Mouse (Mus musculus): ENCODE measurements around the gene Arhgef10l. TPM values are rescaled to one million over a fixed set of nuclear protein-coding genes. Genes with fewer than 3 reads are reported as not detected.

Gene Arhgef10l
- polyA plus RNA-seq, 1 experiment, result 34.7 TPM

DNA sequence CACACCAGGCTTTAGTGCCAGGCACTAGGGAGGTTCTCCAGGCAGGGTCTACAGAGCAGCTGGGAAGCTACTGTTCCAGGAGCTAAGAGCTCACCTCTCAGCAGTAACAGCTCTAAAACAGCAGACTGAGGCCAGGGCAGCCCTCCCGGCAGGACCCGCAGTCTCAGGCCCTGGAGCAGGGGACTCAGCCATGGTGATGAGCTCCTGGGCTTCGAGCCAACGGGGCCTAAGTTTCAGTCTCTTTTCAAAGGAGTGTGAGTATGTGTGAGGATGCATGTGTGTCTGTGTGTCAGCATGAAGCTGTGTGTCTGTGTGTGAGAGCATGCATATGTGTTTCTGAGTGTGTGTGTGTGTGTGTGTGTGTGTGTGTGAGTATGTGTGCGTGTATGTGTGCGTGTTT, 60.6 kb downstream of the Arhgef10l start:
- no peak overlapping the region for H3ac ChIP-seq (ENCODE audit: control insufficient read depth, insufficient read length)
- H3K36me3 ChIP-seq (ENCODE audit: control insufficient read depth, insufficient read depth), result peaks cover 5% of the 10 kb centered on the region
- no peak overlapping the region for H3K4me3 ChIP-seq
- no peak overlapping the region for H3K4me2 ChIP-seq (ENCODE audit: low read depth)
- H3K27me3 ChIP-seq (ENCODE audit: control insufficient read depth, insufficient read depth, insufficient read length), result no peaks in the 10 kb centered on the region
- no peak for TF ChIP-seq E2F4 (IDR thresholded peaks at IDR 0.05; ENCODE audit: insufficient read depth)
- TF ChIP-seq POLR2AphosphoS2 (IDR thresholded peaks at IDR 0.05; ENCODE audit: insufficient read length, low read depth), result no peak
- no peak for TF ChIP-seq MYOD1 (IDR thresholded peaks at IDR 0.05; ENCODE audit: control insufficient read depth in 1 of 3, insufficient read length in 2 of 3, low read depth in 2 of 3)
- TF ChIP-seq CEBPB (IDR thresholded peaks at IDR 0.05; ENCODE audit: insufficient read depth, poor library complexity, severe bottlenecking), result no peak
- TF ChIP-seq MAX (IDR thresholded peaks at IDR 0.05; ENCODE audit: low read depth), result no peak
- no peak for TF ChIP-seq POLR2A (IDR thresholded peaks at IDR 0.05; ENCODE audit: insufficient read length, low read depth)
- TF ChIP-seq TCF3 (IDR thresholded peaks at IDR 0.05; ENCODE audit: insufficient read length, low read depth), result no peak
- TF ChIP-seq SRF (IDR thresholded peaks at IDR 0.05; ENCODE audit: control insufficient read depth, insufficient read length, low read depth), result no peak
- H3K79me2 ChIP-seq (ENCODE audit: control insufficient read depth, insufficient read depth), result no peaks in the 10 kb centered on the region

DNA sequence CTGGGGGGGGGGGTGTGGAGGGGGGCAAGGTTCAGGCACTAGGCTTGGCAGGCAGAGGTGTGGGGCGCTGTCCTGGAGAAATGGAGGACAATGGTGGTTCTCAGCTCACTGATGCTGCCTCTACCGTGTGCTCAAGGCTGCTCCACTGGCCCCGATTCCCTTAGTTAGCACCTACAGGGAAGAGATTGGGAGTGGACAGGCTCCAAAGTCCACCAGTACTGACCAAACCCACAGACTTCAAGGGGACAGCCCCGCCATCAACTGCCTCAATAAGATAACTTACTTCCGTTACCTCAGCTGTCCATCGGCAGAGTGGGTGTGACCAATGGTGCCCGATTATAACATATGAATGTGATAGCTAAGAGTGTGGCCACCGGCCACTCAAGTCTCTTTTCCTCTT, 61.3 kb downstream of the Arhgef10l start:
- H3K4me2 ChIP-seq (ENCODE audit: low read depth), result no peak overlapping the region
- no peaks in the 10 kb centered on the region for H3K27me3 ChIP-seq (ENCODE audit: control insufficient read depth, insufficient read depth, insufficient read length)
- peaks cover 2% of the 10 kb centered on the region for H3K36me3 ChIP-seq (ENCODE audit: control insufficient read depth, insufficient read depth)
- no peaks in the 10 kb centered on the region for H3K79me2 ChIP-seq (ENCODE audit: control insufficient read depth, insufficient read depth)
- H3K4me3 ChIP-seq, result no peak overlapping the region
- no peak for TF ChIP-seq USF1 (IDR thresholded peaks at IDR 0.05; ENCODE audit: low read depth)
- no peak for TF ChIP-seq TCF12 (IDR thresholded peaks at IDR 0.05; ENCODE audit: insufficient read depth, poor library complexity, severe bottlenecking)
- no peak for TF ChIP-seq POLR2AphosphoS2 (IDR thresholded peaks at IDR 0.05; ENCODE audit: insufficient read length, low read depth)
- no peak for TF ChIP-seq REST (IDR thresholded peaks at IDR 0.05; ENCODE audit: insufficient read depth, insufficient read length)
- TF ChIP-seq E2F4 (IDR thresholded peaks at IDR 0.05; ENCODE audit: insufficient read depth), result no peak
- TF ChIP-seq MAX (IDR thresholded peaks at IDR 0.05; ENCODE audit: low read depth), result no peak
- no peak for TF ChIP-seq MYOG (IDR thresholded peaks at IDR 0.05; ENCODE audit: control insufficient read depth in 1 of 3, insufficient read depth in 1 of 3, insufficient read length in 2 of 3, low read depth in 2 of 3)
- no peak overlapping the region for H3ac ChIP-seq (ENCODE audit: control insufficient read depth, insufficient read length)

DNA sequence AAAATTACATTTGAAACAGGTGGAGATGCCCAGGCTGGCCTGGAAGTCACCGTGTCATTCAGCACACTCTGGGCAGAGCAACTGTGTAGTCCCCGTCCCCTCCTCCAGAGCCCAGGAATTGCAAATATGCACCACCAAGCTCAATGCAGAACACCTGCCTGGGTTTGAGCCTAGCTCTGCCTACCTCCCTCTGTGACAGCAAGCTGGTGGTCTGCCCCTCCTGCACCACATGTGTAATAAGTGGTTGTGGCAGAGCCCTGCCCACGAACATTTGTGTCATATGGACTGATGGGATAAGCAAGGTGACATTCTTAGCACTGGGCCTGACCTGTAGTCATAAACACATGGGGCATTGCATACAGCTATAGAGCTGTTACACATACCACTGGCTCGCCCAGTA, 63.8 kb downstream of the Arhgef10l start:
- no peaks in the 10 kb centered on the region for H3K36me3 ChIP-seq (ENCODE audit: control insufficient read depth, insufficient read depth)
- H3K4me2 ChIP-seq (ENCODE audit: low read depth), result no peak overlapping the region
- no peaks in the 10 kb centered on the region for H3K27me3 ChIP-seq (ENCODE audit: control insufficient read depth, insufficient read depth, insufficient read length)
- H3K79me2 ChIP-seq (ENCODE audit: control insufficient read depth, insufficient read depth), result no peaks in the 10 kb centered on the region
- H3K4me3 ChIP-seq, result no peak overlapping the region
- peak; percentile 45 for TF ChIP-seq TCF12 (IDR thresholded peaks at IDR 0.05; ENCODE audit: insufficient read depth, poor library complexity, severe bottlenecking)
- TF ChIP-seq TCF3 (IDR thresholded peaks at IDR 0.05; ENCODE audit: insufficient read length, low read depth), result peak; percentile 74
- peak in 1 of 3 experiments; percentile 81 for TF ChIP-seq MYOD1 (IDR thresholded peaks at IDR 0.05; ENCODE audit: control insufficient read depth in 1 of 3, insufficient read length in 2 of 3, low read depth in 2 of 3)
- TF ChIP-seq USF1 (IDR thresholded peaks at IDR 0.05; ENCODE audit: low read depth), result no peak
- peak in 2 of 3 experiments; percentile 83 to 98 for TF ChIP-seq MYOG (IDR thresholded peaks at IDR 0.05; ENCODE audit: control insufficient read depth in 1 of 3, insufficient read depth in 1 of 3, insufficient read length in 2 of 3, low read depth in 2 of 3)
- TF ChIP-seq REST (IDR thresholded peaks at IDR 0.05; ENCODE audit: insufficient read depth, insufficient read length), result no peak
- H3ac ChIP-seq (ENCODE audit: control insufficient read depth, insufficient read length), result no peak overlapping the region

DNA sequence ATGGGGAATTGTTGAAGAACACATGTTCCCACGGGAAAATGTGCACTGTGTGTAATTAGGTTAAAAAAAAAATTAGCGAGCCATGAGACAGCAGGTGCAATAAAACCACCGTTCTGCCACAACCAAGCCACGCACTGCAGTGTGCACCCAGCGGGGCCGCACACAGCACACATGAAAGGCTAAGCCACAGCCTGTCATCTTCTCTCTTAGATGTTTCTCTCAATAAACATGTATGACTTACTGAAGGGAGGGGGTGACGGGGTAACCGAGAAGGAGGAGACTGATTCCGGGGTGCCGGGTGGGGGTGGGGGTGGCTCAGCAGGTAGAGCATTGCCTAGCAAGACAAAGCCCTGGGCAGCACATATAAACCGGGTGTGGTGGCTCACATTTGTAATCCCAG, 64.7 kb downstream of the Arhgef10l start:
- Histone ChIP-seq H3K27me3 (ENCODE audit: control insufficient read depth, insufficient read depth, insufficient read length) (no peaks in the 10 kb centered on the region), H3K36me3 (ENCODE audit: control insufficient read depth, insufficient read depth) (no peaks in the 10 kb centered on the region), H3K4me3 (no peak overlapping the region), H3K4me2 (ENCODE audit: low read depth) (no peak overlapping the region), H3ac (ENCODE audit: control insufficient read depth, insufficient read length) (no peak overlapping the region), H3K79me2 (ENCODE audit: control insufficient read depth, insufficient read depth) (no peaks in the 10 kb centered on the region)
- TF ChIP-seq TCF3 (IDR thresholded peaks at IDR 0.05; ENCODE audit: insufficient read length, low read depth) (no peak), POLR2A (IDR thresholded peaks at IDR 0.05; ENCODE audit: insufficient read length, low read depth) (no peak), MYOG (IDR thresholded peaks at IDR 0.05; ENCODE audit: control insufficient read depth in 1 of 3, insufficient read depth in 1 of 3, insufficient read length in 2 of 3, low read depth in 2 of 3) (peak in 2 of 3 experiments; percentile 58 to 77), POLR2AphosphoS2 (IDR thresholded peaks at IDR 0.05; ENCODE audit: insufficient read length, low read depth) (no peak), SRF (IDR thresholded peaks at IDR 0.05; ENCODE audit: control insufficient read depth, insufficient read length, low read depth) (no peak), MYOD1 (IDR thresholded peaks at IDR 0.05; ENCODE audit: control insufficient read depth in 1 of 3, insufficient read length in 2 of 3, low read depth in 2 of 3) (peak in 1 of 3 experiments; percentile 45), E2F4 (IDR thresholded peaks at IDR 0.05; ENCODE audit: insufficient read depth) (no peak), MAX (IDR thresholded peaks at IDR 0.05; ENCODE audit: low read depth) (no peak)

DNA sequence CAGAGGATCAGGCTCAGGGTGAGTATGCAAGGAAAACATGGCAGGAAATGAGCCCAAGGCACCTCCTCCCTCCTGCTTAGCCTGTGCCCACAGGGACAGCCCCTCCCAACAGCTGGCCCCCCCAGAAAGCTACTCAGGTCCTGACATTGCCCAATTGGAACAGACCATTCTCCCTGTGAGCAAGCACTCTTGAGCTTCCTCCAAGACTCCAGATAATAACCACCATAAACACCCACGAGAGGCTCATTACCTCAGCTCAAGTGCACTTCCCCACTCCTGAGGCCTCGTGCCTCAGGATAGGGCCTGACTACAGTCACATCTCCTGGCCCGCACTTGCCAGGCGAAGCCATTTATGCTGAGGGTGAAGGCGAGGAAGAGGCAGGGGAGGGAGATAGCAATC, 67.0 kb downstream of the Arhgef10l start:
- no peaks in the 10 kb centered on the region for H3K27me3 ChIP-seq (ENCODE audit: control insufficient read depth, insufficient read depth, insufficient read length)
- H3K4me3 ChIP-seq, result no peak overlapping the region
- H3K36me3 ChIP-seq (ENCODE audit: control insufficient read depth, insufficient read depth), result no peaks in the 10 kb centered on the region
- H3K4me2 ChIP-seq (ENCODE audit: low read depth), result no peak overlapping the region
- H3ac ChIP-seq (ENCODE audit: control insufficient read depth, insufficient read length), result no peak overlapping the region
- no peaks in the 10 kb centered on the region for H3K79me2 ChIP-seq (ENCODE audit: control insufficient read depth, insufficient read depth)
- TF ChIP-seq E2F4 (IDR thresholded peaks at IDR 0.05; ENCODE audit: insufficient read depth) (no peak), MYOD1 (IDR thresholded peaks at IDR 0.05; ENCODE audit: control insufficient read depth in 1 of 3, insufficient read length in 2 of 3, low read depth in 2 of 3) (peak in 1 of 3 experiments; percentile 37)
